Comparison of ENCODE assay signal across 14 mouse cellular contexts in genomic region chr9:32227034-32227433, GRCm38 (mm10).
DNase-seq lines count a peak whose midpoint lies in the region; ATAC-seq and TF ChIP-seq lines count a peak whose summit lies in the region.
"Had no signal": no experiment of that assay in that cellular context is flagged by ENCODE, and none has a peak within 500 bp of the region (broad histone marks: within the 10 kb centered on the region; RNA-seq: fewer than 3 reads in every experiment).

No protein-coding gene starts in this region.

- DNase-seq in heart, adult 8-10 months (ENCODE audit: low spot score) = no peak
- DNase-seq in A20 (ENCODE audit: low read depth, low spot score) (peak; percentile 12), MN1 (ENCODE audit: low spot score) (no peak)
- peak; percentile 29 for DNase-seq in brain, embryonic 14.5 days (ENCODE audit: low read depth)
- no peak for DNase-seq in thymus, postnatal 10 days (ENCODE audit: low spot score in 2 of 2)
- DNase-seq: adrenal gland, adult 8-10 months; embryo, embryonic 11 days; gastrocnemius, postnatal 10 days; thymus, postnatal 36 days had no signal

- H3K27me3 ChIP-seq in heart, embryonic 13.5 days (replicated peaks) = no peaks in the 10 kb centered on the region
- H3K27me3 ChIP-seq in limb, embryonic 15.5 days = no peaks in the 10 kb centered on the region
- H3K27me3 ChIP-seq: forebrain, embryonic 12.5 days; hindbrain, embryonic 13.5 days had no signal

- peak overlapping the region; percentile 34 for H3K4me2 ChIP-seq in heart, embryonic 13.5 days
- no peak overlapping the region for H3K4me2 ChIP-seq in limb, embryonic 15.5 days
- H3K4me2 ChIP-seq: forebrain, embryonic 12.5 days; hindbrain, embryonic 13.5 days had no signal

- no peak for ATAC-seq in heart, embryonic 13.5 days (ENCODE audit: extremely low read depth, insufficient number of reproducible peaks, low FRiP score, low TSS enrichment)
- ATAC-seq in limb, embryonic 15.5 days (ENCODE audit: insufficient number of reproducible peaks, low FRiP score, low TSS enrichment, low read depth) = no peak
- ATAC-seq: CD4-positive, CD25-positive, alpha-beta regulatory T cell, adult 4 months had no signal

- TF ChIP-seq POLR2A in brain, embryonic 14.5 days (IDR thresholded peaks at IDR 0.05; ENCODE audit: borderline replicate concordance, extremely low read depth, insufficient read depth, insufficient read length, poor library complexity, severe bottlenecking) = no peak

- 62% methylated on average over 2 of the region's 2 CpGs for WGBS in heart, embryonic 13.5 days
- 68% methylated on average over 2 of the region's 2 CpGs for WGBS in limb, embryonic 15.5 days

- H3K4me1 ChIP-seq in heart, embryonic 13.5 days = peaks cover 47% of the 10 kb centered on the region
- H3K4me1 ChIP-seq in limb, embryonic 15.5 days = peaks cover 9% of the 10 kb centered on the region

- no peak for TF ChIP-seq CTCF in brain, embryonic 14.5 days (IDR thresholded peaks at IDR 0.05; ENCODE audit: borderline replicate concordance, extremely low read depth, insufficient read depth, insufficient read length)

- no peak overlapping the region for H3K9ac ChIP-seq in heart, embryonic 13.5 days
- H3K9ac ChIP-seq in limb, embryonic 15.5 days = no peak overlapping the region
- H3K9ac ChIP-seq: forebrain, embryonic 12.5 days; hindbrain, embryonic 13.5 days had no signal

- H3K27ac ChIP-seq in heart, embryonic 13.5 days (replicated peaks) = peak overlapping the region; percentile 77
- peak overlapping the region; percentile 38 for H3K27ac ChIP-seq in limb, embryonic 15.5 days
- H3K27ac ChIP-seq: forebrain, embryonic 12.5 days; hindbrain, embryonic 13.5 days had no signal

- no peaks in the 10 kb centered on the region for H3K36me3 ChIP-seq in heart, embryonic 13.5 days
- no peaks in the 10 kb centered on the region for H3K36me3 ChIP-seq in limb, embryonic 15.5 days
- H3K36me3 ChIP-seq: forebrain, embryonic 12.5 days; hindbrain, embryonic 13.5 days had no signal

- no peaks in the 10 kb centered on the region for H3K9me3 ChIP-seq in heart, embryonic 13.5 days
- no peaks in the 10 kb centered on the region for H3K9me3 ChIP-seq in limb, embryonic 15.5 days
- H3K9me3 ChIP-seq: forebrain, embryonic 12.5 days; hindbrain, embryonic 13.5 days had no signal

- H3K4me3 ChIP-seq in heart, embryonic 13.5 days = no peak overlapping the region
- no peak overlapping the region for H3K4me3 ChIP-seq in limb, embryonic 15.5 days
- H3K4me3 ChIP-seq: forebrain, embryonic 12.5 days; hindbrain, embryonic 13.5 days had no signal

Comparison
In these comparisons a context has a peak if more than half of its experiments do, and no peak if none do; other contexts are left out.
1. DNase-seq: peak in A20 (single experiment) and brain, embryonic 14.5 days (single experiment); none in heart, adult 8-10 months (single experiment), thymus, postnatal 10 days (0 of 2) and MN1 (single experiment).